ENCODE assay signal across 8 mouse cellular contexts in the genomic region with DNA sequence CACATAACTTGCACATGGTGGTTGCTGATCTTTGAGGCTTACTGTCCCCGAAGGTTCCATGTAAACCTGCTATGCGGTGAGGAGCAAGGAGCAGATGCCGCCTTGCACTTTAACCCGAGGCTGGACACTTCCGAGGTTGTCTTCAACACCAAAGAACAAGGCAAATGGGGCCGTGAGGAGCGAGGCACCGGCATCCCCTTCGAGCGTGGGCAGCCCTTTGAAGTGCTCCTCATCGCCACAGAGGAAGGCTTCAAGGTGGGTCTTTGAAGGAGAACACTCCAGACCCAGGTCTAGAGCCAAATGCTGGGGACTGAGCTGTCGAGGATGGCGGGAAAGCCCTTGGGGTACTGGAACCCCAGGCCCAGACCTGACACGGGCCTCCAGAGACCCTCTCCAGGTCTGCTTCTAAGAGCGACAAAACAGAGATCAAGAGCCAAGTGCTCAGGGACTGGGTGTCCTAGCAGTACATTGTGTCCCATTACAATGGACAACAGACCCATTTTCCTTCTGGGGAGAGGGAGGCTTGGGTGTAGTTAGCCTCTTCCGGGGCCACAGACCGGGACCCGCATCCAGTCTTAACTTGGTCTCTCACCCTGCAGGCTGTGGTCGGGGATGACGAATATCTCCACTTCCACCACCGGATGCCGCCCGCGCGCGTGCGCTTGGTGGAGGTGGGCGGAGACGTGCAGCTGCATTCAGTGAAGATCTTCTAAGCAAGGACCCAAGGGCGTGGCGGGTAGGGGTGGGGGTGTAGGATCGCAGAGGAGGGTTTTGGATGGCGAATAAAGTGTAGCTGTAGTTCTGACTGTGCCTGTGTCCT. TPM values are rescaled to one million over a fixed set of nuclear protein-coding genes. Genes with fewer than 3 reads are reported as not detected.
DNase-seq lines count a peak whose midpoint lies in the region; ATAC-seq and TF ChIP-seq lines count a peak whose summit lies in the region.

No protein-coding gene starts in this region.

- peak; percentile 59 to 65 for DNase-seq in cerebellum, postnatal 10 days
- no peak for DNase-seq in cerebellum, adult 18-20 months
- DNase-seq in liver: peak; percentile 87
- DNase-seq in midbrain, postnatal 0 days (ENCODE audit: low spot score): peak; percentile 37
- peak; percentile 87 to 91 for DNase-seq in spleen, postnatal 4 days (ENCODE audit: low spot score in 2 of 2)

- H3K9me3 ChIP-seq in erythroblast, embryonic 14.5 days (ENCODE audit: control insufficient read depth, low read length): peaks cover 7% of the 10 kb centered on the region
- peaks cover 5% of the 10 kb centered on the region; the same call in 1 of the 2 replicates for H3K9me3 ChIP-seq in heart, embryonic 12.5 days (replicated peaks)
- peaks cover 4% of the 10 kb centered on the region; the same call in 1 of the 2 replicates for H3K9me3 ChIP-seq in kidney, embryonic 16.5 days (ENCODE audit: low read length)
- H3K9me3 ChIP-seq in midbrain, postnatal 0 days (ENCODE audit: low read length): no peaks in the 10 kb centered on the region

- WGBS in heart, embryonic 12.5 days: 39% methylated on average over 33 of the region's 33 CpGs
- WGBS in kidney, embryonic 16.5 days: 31% methylated on average over 33 of the region's 33 CpGs
- 51% methylated on average over 33 of the region's 33 CpGs for WGBS in midbrain, postnatal 0 days

- peak overlapping the region; percentile 53 for H3K4me3 ChIP-seq in erythroblast, embryonic 14.5 days (replicated peaks)
- H3K4me3 ChIP-seq in heart, embryonic 12.5 days: peak overlapping the region; percentile 26
- peak overlapping the region; percentile 20 for H3K4me3 ChIP-seq in kidney, embryonic 16.5 days (ENCODE audit: low read length)
- H3K4me3 ChIP-seq in midbrain, postnatal 0 days (ENCODE audit: low read depth, low read length): peak overlapping the region; percentile 22

- peak overlapping the region; percentile 37 for H3K9ac ChIP-seq in heart, embryonic 12.5 days
- H3K9ac ChIP-seq in kidney, embryonic 16.5 days (replicated peaks; ENCODE audit: low read length): peak overlapping the region; percentile 10
- H3K9ac ChIP-seq in midbrain, postnatal 0 days (replicated peaks; ENCODE audit: low read length, poor library complexity, severe bottlenecking): no peak overlapping the region

- H3K36me3 ChIP-seq in erythroblast, embryonic 14.5 days (ENCODE audit: control insufficient read depth): no peaks in the 10 kb centered on the region
- H3K36me3 ChIP-seq in heart, embryonic 12.5 days: no peaks in the 10 kb centered on the region
- H3K36me3 ChIP-seq in kidney, embryonic 16.5 days (ENCODE audit: insufficient read depth, low read length): no peaks in the 10 kb centered on the region
- H3K36me3 ChIP-seq in midbrain, postnatal 0 days (ENCODE audit: insufficient read depth, low read length): no peaks in the 10 kb centered on the region

- peaks cover 36% of the 10 kb centered on the region for H3K4me1 ChIP-seq in erythroblast, embryonic 14.5 days (ENCODE audit: control insufficient read depth)
- H3K4me1 ChIP-seq in heart, embryonic 12.5 days (replicated peaks): peaks cover 28% of the 10 kb centered on the region
- H3K4me1 ChIP-seq in kidney, embryonic 16.5 days (ENCODE audit: insufficient read depth, low read length): peaks cover 10% of the 10 kb centered on the region; the same call in 1 of the 2 replicates
- no peaks in the 10 kb centered on the region for H3K4me1 ChIP-seq in midbrain, postnatal 0 days (ENCODE audit: insufficient read depth, low read length)

- TF ChIP-seq CTCF in midbrain, postnatal 0 days (IDR thresholded peaks at IDR 0.05): peak; percentile 46

- peak overlapping the region; percentile 67 for H3K4me2 ChIP-seq in heart, embryonic 12.5 days
- H3K4me2 ChIP-seq in kidney, embryonic 16.5 days (replicated peaks; ENCODE audit: low read depth, low read length): peak overlapping the region; percentile 43
- H3K4me2 ChIP-seq in midbrain, postnatal 0 days (ENCODE audit: low read depth, low read length, poor library complexity, severe bottlenecking): peak overlapping the region; percentile 46

- H3K27ac ChIP-seq in heart, embryonic 12.5 days (ENCODE audit: poor library complexity, severe bottlenecking): peak overlapping the region; percentile 6; the same call in 1 of the 2 replicates
- H3K27ac ChIP-seq in kidney, embryonic 16.5 days (ENCODE audit: low read length): no peak overlapping the region
- no peak overlapping the region for H3K27ac ChIP-seq in midbrain, postnatal 0 days (ENCODE audit: low read depth, low read length)

- peak; percentile 68 for ATAC-seq in heart, embryonic 12.5 days (ENCODE audit: insufficient number of reproducible peaks, low FRiP score)
- peak; percentile 64 for ATAC-seq in kidney, embryonic 16.5 days (ENCODE audit: low FRiP score, low TSS enrichment)
- ATAC-seq in midbrain, postnatal 0 days (ENCODE audit: low FRiP score): peak; percentile 65; the same call in 1 of the 2 replicates

- no peaks in the 10 kb centered on the region for H3K27me3 ChIP-seq in erythroblast, embryonic 14.5 days (ENCODE audit: control insufficient read depth)
- no peaks in the 10 kb centered on the region for H3K27me3 ChIP-seq in heart, embryonic 12.5 days (replicated peaks)
- H3K27me3 ChIP-seq in kidney, embryonic 16.5 days (ENCODE audit: insufficient read depth, low read length): no peaks in the 10 kb centered on the region
- no peaks in the 10 kb centered on the region for H3K27me3 ChIP-seq in midbrain, postnatal 0 days (ENCODE audit: insufficient read depth, low read length)

RNA-seq across cellular contexts. Expression of a gene that starts 2.0 kb away (rescaled TPM):
- not detected in 2 replicates for polyA plus RNA-seq in erythroblast, embryonic 14.5 days (2012)
- polyA plus RNA-seq in heart, embryonic 12.5 days (2016; fragmentation: Nextera tagmentation; extraction: Ambion mirVana): 1.1 and 1.3 TPM in 2 replicates
- 1.3 and 2.3 TPM in 2 replicates for polyA plus RNA-seq in kidney, embryonic 16.5 days (2015; fragmentation: Nextera tagmentation; extraction: Ambion mirVana)
- 0.38 and 12.5 TPM in 2 replicates for total RNA-seq in midbrain, postnatal 0 days (2014; rRNA removed)
- polyA plus RNA-seq in midbrain, postnatal 0 days (2015; fragmentation: Nextera tagmentation; extraction: Ambion mirVana): 3.8 and 4.8 TPM in 2 replicates

RNA-seq across cellular contexts. Expression of a gene that starts 15.5 kb away (rescaled TPM):
- 0.02 TPM in 1 of 2 replicates, not detected in the other for polyA plus RNA-seq in erythroblast, embryonic 14.5 days (2012)
- polyA plus RNA-seq in heart, embryonic 12.5 days (2016; fragmentation: Nextera tagmentation; extraction: Ambion mirVana): 0.17 and 0.27 TPM in 2 replicates
- 0.59 and 0.74 TPM in 2 replicates for polyA plus RNA-seq in kidney, embryonic 16.5 days (2015; fragmentation: Nextera tagmentation; extraction: Ambion mirVana)
- total RNA-seq in midbrain, postnatal 0 days (2014; rRNA removed): 0.38 and 0.57 TPM in 2 replicates
- polyA plus RNA-seq in midbrain, postnatal 0 days (2015; fragmentation: Nextera tagmentation; extraction: Ambion mirVana): 0.26 and 0.41 TPM in 2 replicates

RNA-seq across cellular contexts. Expression of a gene that starts 32.0 kb away (rescaled TPM):
- 0.04 and 0.17 TPM in 2 replicates for polyA plus RNA-seq in erythroblast, embryonic 14.5 days (2012)
- 4.2 and 4.4 TPM in 2 replicates for polyA plus RNA-seq in heart, embryonic 12.5 days (2016; fragmentation: Nextera tagmentation; extraction: Ambion mirVana)
- 10.8 and 12.8 TPM in 2 replicates for polyA plus RNA-seq in kidney, embryonic 16.5 days (2015; fragmentation: Nextera tagmentation; extraction: Ambion mirVana)
- total RNA-seq in midbrain, postnatal 0 days (2014; rRNA removed): 3.4 and 3.5 TPM in 2 replicates
- polyA plus RNA-seq in midbrain, postnatal 0 days (2015; fragmentation: Nextera tagmentation; extraction: Ambion mirVana): 4.8 and 5.1 TPM in 2 replicates

RNA-seq across cellular contexts. Expression of a gene that starts 40.7 kb away (rescaled TPM):
- polyA plus RNA-seq in erythroblast, embryonic 14.5 days (2012): 0.67 and 2.1 TPM in 2 replicates
- polyA plus RNA-seq in heart, embryonic 12.5 days (2016; fragmentation: Nextera tagmentation; extraction: Ambion mirVana): 137 and 142 TPM in 2 replicates
- polyA plus RNA-seq in kidney, embryonic 16.5 days (2015; fragmentation: Nextera tagmentation; extraction: Ambion mirVana): 198 and 214 TPM in 2 replicates
- 89.3 and 104 TPM in 2 replicates for total RNA-seq in midbrain, postnatal 0 days (2014; rRNA removed)
- 103 and 107 TPM in 2 replicates for polyA plus RNA-seq in midbrain, postnatal 0 days (2015; fragmentation: Nextera tagmentation; extraction: Ambion mirVana)

RNA-seq across cellular contexts. Expression of a gene that starts 57.4 kb away (rescaled TPM):
- polyA plus RNA-seq in erythroblast, embryonic 14.5 days (2012): 24.2 and 25.1 TPM in 2 replicates
- 218 and 232 TPM in 2 replicates for polyA plus RNA-seq in heart, embryonic 12.5 days (2016; fragmentation: Nextera tagmentation; extraction: Ambion mirVana)
- 204 and 224 TPM in 2 replicates for polyA plus RNA-seq in kidney, embryonic 16.5 days (2015; fragmentation: Nextera tagmentation; extraction: Ambion mirVana)
- 253 and 265 TPM in 2 replicates for total RNA-seq in midbrain, postnatal 0 days (2014; rRNA removed)
- 146 and 175 TPM in 2 replicates for polyA plus RNA-seq in midbrain, postnatal 0 days (2015; fragmentation: Nextera tagmentation; extraction: Ambion mirVana)

Comparison
In these comparisons a context has a peak if more than half of its experiments do, and no peak if none do; other contexts are left out.
1. DNase-seq: peak in cerebellum, postnatal 10 days (2 of 2), liver (single experiment), midbrain, postnatal 0 days (single experiment) and spleen, postnatal 4 days (2 of 2); none in cerebellum, adult 18-20 months (0 of 2).
2. Peak in every context shown above with its lines, with median percentiles within 50 percentile points of each other: H3K4me3 ChIP-seq, ATAC-seq and H3K4me2 ChIP-seq.